Mouse (Mus musculus) stomach, postnatal 0 days (tissue): ENCODE results near the gene Gphb5. TPM values are rescaled to one million over a fixed set of nuclear protein-coding genes. Genes with fewer than 3 reads are reported as not detected.

Source experiments
- ATAC-seq: fragments of 200-750 bp; cut with Nextera tagmentation; 2 replicates; pipeline ENCODE4 v1.8.0; 2017; ENCODE audit not compliant: low FRiP score, low TSS enrichment
- DNase-seq: peaks from one replicate; pipeline ENCODE4 v3.0.0-alpha.2; 2016; ENCODE audit warnings: low spot score
- H3K27ac ChIP-seq: fragments of 300-500 bp; sonication (generic); replicated peaks from 2 replicates; pipeline ENCODE4 v1.5.1; 2014; ENCODE audit warnings: mild to moderate bottlenecking, control low read depth
- H3K27me3 ChIP-seq: fragments of 300-500 bp; sonication (generic); 2 replicates; pipeline ENCODE4 v1.6.1; 2014; ENCODE audit warnings: low read length; ENCODE audit not compliant: control insufficient read depth, insufficient read depth
- H3K36me3 ChIP-seq: fragments of 300-500 bp; sonication (generic); 2 replicates; pipeline ENCODE4 v1.6.1; 2014; ENCODE audit warnings: low read length, mixed read lengths; ENCODE audit not compliant: control insufficient read depth, insufficient read depth
- H3K4me1 ChIP-seq: fragments of 300-500 bp; sonication (generic); replicated peaks from 2 replicates; pipeline ENCODE4 v1.6.1; 2014; ENCODE audit warnings: antibody characterized with exemption; ENCODE audit not compliant: control insufficient read depth, insufficient read depth
- H3K4me2 ChIP-seq: fragments of 300-500 bp; sonication (generic); replicated peaks from 2 replicates; pipeline ENCODE4 v1.6.1; 2014; ENCODE audit warnings: low read depth, mild to moderate bottlenecking, control low read depth, moderate library complexity
- H3K4me3 ChIP-seq: fragments of 300-500 bp; sonication (generic); 2 replicates; pipeline ENCODE4 v1.5.1; 2014; ENCODE audit warnings: low read depth, low read length, control low read depth
- H3K9ac ChIP-seq: fragments of 300-500 bp; sonication (generic); 2 replicates; pipeline ENCODE4 v1.6.1; 2014; ENCODE audit warnings: mild to moderate bottlenecking, low read length, control low read depth, mixed read lengths
- H3K9me3 ChIP-seq: fragments of 300-500 bp; sonication (generic); 2 replicates; pipeline ENCODE4 v1.6.1; 2016; ENCODE audit warnings: low read length; ENCODE audit not compliant: control insufficient read depth
- CTCF ChIP-seq: IDR thresholded peaks from 2 replicates; pipeline ENCODE4 v1.5.1; 2016; ENCODE audit warnings: antibody characterized with exemption, low read depth, mild to moderate bottlenecking, moderate library complexity
- EP300 ChIP-seq: optimal IDR thresholded peaks from 2 replicates; pipeline ENCODE3; 2016; ENCODE audit warnings: antibody characterized with exemption
- WGBS: fragments of 180-500 bp; shearing (Covaris S2); extraction: QIAGEN DNeasy Blood & Tissue Kit; methylation state at CpG from one replicate; pipeline ENCODE4 v1.1.7; 2014; 5-methylcytosine and 5-hydroxymethylcytosine counted together
- polyA plus RNA-seq: library from polyadenylated mRNA; unstranded; fragments of >200 nt; fragmentation: Nextera tagmentation; extraction: Ambion mirVana; gene quantifications from 2 replicates; pipeline ENCODE4 v1.2.1, GENCODE M21; 2015

Gene Gphb5
- polyA plus RNA-seq = not detected in 2 replicates

DNA sequence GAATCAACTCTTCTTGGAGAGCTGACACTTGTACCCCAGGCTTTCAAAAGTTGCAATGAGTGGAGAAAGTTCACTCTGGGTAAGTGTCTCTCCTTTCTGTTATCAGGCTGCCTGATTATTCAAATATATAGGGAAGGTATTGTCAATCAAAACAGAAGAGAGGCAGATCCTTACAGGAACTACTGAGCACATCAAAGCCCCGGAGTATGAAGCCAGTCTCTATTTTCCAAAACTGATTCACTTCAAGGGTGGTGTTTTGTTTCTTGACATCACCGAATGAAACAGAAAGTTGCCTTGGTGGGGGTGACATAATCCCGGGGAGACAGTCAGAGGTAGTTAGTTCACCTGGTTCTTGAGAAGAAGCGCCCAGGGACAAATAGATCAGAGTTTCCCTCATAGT lies at the start of gene Gphb5:
Gene Gphb5, minus strand, starts transcription at position 101 of the 400 bp plus-strand sequence.
- Histone ChIP-seq H3K4me1 (no peaks in the 10 kb centered on the region), H3K4me3 (no peak within 1 kb of the TSS), H3K4me2 (no peak within 1 kb of the TSS), H3K9ac (no peak within 1 kb of the TSS), H3K27me3 (no peaks in the 10 kb centered on the region), H3K9me3 (no peaks in the 10 kb centered on the region), H3K27ac (no peak within 1 kb of the TSS), H3K36me3 (no peaks in the 10 kb centered on the region)
- TF ChIP-seq CTCF (no peak), EP300 (no peak)
- WGBS = 88% methylated on average over 4 of the region's 4 CpGs
- ATAC-seq (no peak), DNase-seq (no peak)

GRCm38 (mm10) chr12:75466206-75466605 lies 49.6 kb upstream of the Gphb5 start:
- ATAC-seq (no peak), DNase-seq (no peak)
- Histone ChIP-seq H3K9ac (no peak overlapping the region), H3K4me3 (no peak overlapping the region), H3K36me3 (peaks cover 7% of the 10 kb centered on the region; the same call in 1 of the 2 replicates), H3K4me2 (no peak overlapping the region), H3K9me3 (no peaks in the 10 kb centered on the region), H3K27ac (no peak overlapping the region), H3K27me3 (no peaks in the 10 kb centered on the region), H3K4me1 (no peaks in the 10 kb centered on the region)
- no peak for TF ChIP-seq EP300
- no peak for TF ChIP-seq CTCF
- WGBS = 84% methylated on average over 7 of the region's 7 CpGs

DNA sequence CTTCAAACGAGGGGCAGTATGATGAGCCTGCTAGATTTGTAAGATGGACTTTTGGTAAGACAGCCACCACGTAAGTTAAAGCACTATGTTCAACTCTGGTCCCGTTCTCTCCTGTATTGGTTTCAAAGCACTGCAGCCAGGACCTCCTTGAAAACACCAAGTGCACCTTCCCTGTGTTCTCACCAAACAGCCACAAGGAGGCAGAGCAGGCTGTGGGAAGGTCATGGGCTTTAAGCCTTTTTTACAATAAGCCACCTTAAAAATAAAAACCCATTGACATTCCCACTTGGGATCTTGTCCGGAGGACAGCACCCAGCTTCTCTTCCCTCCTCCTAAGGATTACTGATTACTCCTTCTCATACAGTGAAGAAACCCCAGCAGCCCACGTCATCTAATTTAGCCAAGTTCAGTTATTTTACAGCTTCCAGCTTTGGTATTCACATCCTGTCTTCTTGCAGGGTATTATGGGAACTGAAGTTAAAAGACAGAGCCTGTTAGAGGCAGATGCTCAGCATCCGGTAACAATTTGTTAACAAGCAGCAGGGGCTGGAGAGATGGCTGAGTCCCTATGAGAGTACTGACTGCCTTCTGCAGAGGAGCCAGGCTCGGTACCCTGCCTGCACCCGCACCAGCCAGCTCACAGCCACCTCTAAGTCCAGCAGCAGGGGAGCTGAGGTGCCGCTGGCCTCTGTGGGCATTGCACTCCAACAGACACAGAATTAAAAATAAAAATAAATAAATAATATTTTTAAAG lies 47.6 kb upstream of the Gphb5 start:
- ATAC-seq (peak; percentile 57; the same call in 1 of the 2 replicates), DNase-seq (peak; percentile 55)
- H3K27me3 ChIP-seq = no peaks in the 10 kb centered on the region
- H3K9me3 ChIP-seq = no peaks in the 10 kb centered on the region
- H3K4me2 ChIP-seq = no peak overlapping the region
- H3K27ac ChIP-seq = no peak overlapping the region
- no peak overlapping the region for H3K4me3 ChIP-seq
- H3K9ac ChIP-seq = no peak overlapping the region
- H3K36me3 ChIP-seq = peaks cover 13% of the 10 kb centered on the region; the same call in 1 of the 2 replicates
- H3K4me1 ChIP-seq = no peaks in the 10 kb centered on the region
- 76% methylated on average over 9 of the region's 9 CpGs for WGBS
- no peak for TF ChIP-seq EP300
- TF ChIP-seq CTCF = peak; percentile 90

DNA sequence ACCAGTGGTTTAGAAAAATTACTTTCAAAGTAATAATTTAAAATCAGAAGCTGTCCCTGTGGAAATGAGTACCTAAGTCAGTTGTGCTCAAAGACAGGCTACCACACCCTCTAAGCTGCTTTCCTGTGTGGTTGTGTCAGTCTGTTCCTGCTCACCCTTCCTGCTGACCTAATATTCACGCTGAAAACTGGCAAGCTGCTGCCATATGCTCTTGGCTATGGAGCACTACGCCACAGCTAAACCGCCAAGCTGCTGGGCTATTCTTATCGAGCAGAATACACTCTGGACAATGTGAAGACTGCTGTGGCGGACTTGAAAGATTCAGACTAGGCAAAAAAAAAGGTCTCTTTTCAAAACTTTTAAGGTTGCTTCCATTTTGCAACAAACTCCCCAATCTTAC lies 44.0 kb upstream of the Gphb5 start:
- H3K9me3 ChIP-seq = no peaks in the 10 kb centered on the region
- H3K27ac ChIP-seq = no peak overlapping the region
- H3K4me3 ChIP-seq = no peak overlapping the region
- no peak overlapping the region for H3K4me2 ChIP-seq
- H3K36me3 ChIP-seq = peaks cover 11% of the 10 kb centered on the region; the same call in 1 of the 2 replicates
- H3K27me3 ChIP-seq = no peaks in the 10 kb centered on the region
- no peak for TF ChIP-seq CTCF
- no peak for TF ChIP-seq EP300
- H3K9ac ChIP-seq = no peak overlapping the region
- H3K4me1 ChIP-seq = no peaks in the 10 kb centered on the region
- no peak for ATAC-seq
- 84% methylated on average over 5 of the region's 5 CpGs for WGBS
- DNase-seq = no peak

GRCm38 (mm10) chr12:75459656-75460055 lies 43.1 kb upstream of the Gphb5 start:
- Histone ChIP-seq H3K36me3 (0 out of 2 replicates have a peak, but pooled peaks cover 7% of the 10 kb centered on the region), H3K4me1 (no peaks in the 10 kb centered on the region), H3K4me3 (no peak overlapping the region), H3K27me3 (no peaks in the 10 kb centered on the region), H3K27ac (no peak overlapping the region), H3K9ac (no peak overlapping the region), H3K4me2 (no peak overlapping the region), H3K9me3 (no peaks in the 10 kb centered on the region)
- ATAC-seq = no peak
- WGBS = 83% methylated on average over 5 of the region's 5 CpGs
- TF ChIP-seq EP300 (no peak), CTCF (no peak)
- DNase-seq = no peak

GRCm38 (mm10) chr12:75453441-75453840 lies 36.9 kb upstream of the Gphb5 start:
- Histone ChIP-seq H3K27ac (no peak overlapping the region), H3K27me3 (no peaks in the 10 kb centered on the region), H3K9me3 (no peaks in the 10 kb centered on the region), H3K4me1 (no peaks in the 10 kb centered on the region), H3K36me3 (peaks cover 5% of the 10 kb centered on the region; the same call in 1 of the 2 replicates), H3K4me3 (no peak overlapping the region), H3K9ac (no peak overlapping the region), H3K4me2 (no peak overlapping the region)
- WGBS = 88% methylated on average over 6 of the region's 6 CpGs
- TF ChIP-seq CTCF (no peak), EP300 (no peak)
- DNase-seq (no peak), ATAC-seq (no peak)
